Mouse (Mus musculus): ENCODE results near the gene Skap1. TPM values are rescaled to one million over a fixed set of nuclear protein-coding genes. Genes with fewer than 3 reads are reported as not detected.

The Skap1 gene
- polyA plus RNA-seq, 1 experiment from 2014 or later, result 7.6 TPM

GRCm38 (mm10) chr11:96788871-96789795 lies 324.7 kb downstream of the Skap1 start, which contains the start of gene Cbx1:
TSS of gene Cbx1 (plus strand) at chr11:96789127.
- 1% methylated on average over 93 of the region's 93 CpGs for WGBS
- peaks cover 12% of the 10 kb centered on the region for H3K4me1 ChIP-seq (replicated peaks; ENCODE audit: insufficient read depth, low read length)
- peak within 1 kb of the TSS; percentile 78 for H3K4me3 ChIP-seq (replicated peaks; ENCODE audit: low read depth, low read length)
- ATAC-seq (replicated peaks; ENCODE audit: low FRiP score, low read depth) (peak; percentile 94), DNase-seq (ENCODE audit: low spot score) (peak; percentile 96)
- H3K27ac ChIP-seq, result peak within 1 kb of the TSS; percentile 90
- H3K36me3 ChIP-seq (ENCODE audit: insufficient read depth, low read length), result no peaks in the 10 kb centered on the region
- no peaks in the 10 kb centered on the region for H3K9me3 ChIP-seq (replicated peaks; ENCODE audit: low read length)
- TF ChIP-seq CTCF (IDR thresholded peaks at IDR 0.05; ENCODE audit: low read depth), result no peak
- no peaks in the 10 kb centered on the region for H3K27me3 ChIP-seq (ENCODE audit: insufficient read depth, low read length)
- H3K4me2 ChIP-seq (ENCODE audit: low read length), result peak within 1 kb of the TSS; percentile 54
- H3K9ac ChIP-seq (ENCODE audit: low read depth, low read length), result peak within 1 kb of the TSS; percentile 85

GRCm38 (mm10) chr11:96789990-96790389 lies 325.6 kb downstream of the Skap1 start:
- Histone ChIP-seq H3K9ac (ENCODE audit: low read depth, low read length) (peak overlapping the region; percentile 85), H3K4me1 (replicated peaks; ENCODE audit: insufficient read depth, low read length) (peaks cover 12% of the 10 kb centered on the region), H3K9me3 (replicated peaks; ENCODE audit: low read length) (no peaks in the 10 kb centered on the region), H3K4me3 (replicated peaks; ENCODE audit: low read depth, low read length) (peak overlapping the region; percentile 78), H3K4me2 (ENCODE audit: low read length) (peak overlapping the region; percentile 54), H3K27me3 (ENCODE audit: insufficient read depth, low read length) (no peaks in the 10 kb centered on the region), H3K36me3 (ENCODE audit: insufficient read depth, low read length) (no peaks in the 10 kb centered on the region), H3K27ac (peak overlapping the region; percentile 90; the same call in 1 of the 2 replicates)
- 10% methylated on average over 5 of the region's 5 CpGs for WGBS
- peak; percentile 40 for TF ChIP-seq CTCF (IDR thresholded peaks at IDR 0.05; ENCODE audit: low read depth)
- DNase-seq (ENCODE audit: low spot score), result no peak
- no peak for ATAC-seq (replicated peaks; ENCODE audit: low FRiP score, low read depth)

GRCm38 (mm10) chr11:96790681-96791080 lies 326.3 kb downstream of the Skap1 start:
- no peak overlapping the region for H3K4me3 ChIP-seq (replicated peaks; ENCODE audit: low read depth, low read length)
- ATAC-seq (replicated peaks; ENCODE audit: low FRiP score, low read depth) (no peak), DNase-seq (ENCODE audit: low spot score) (no peak)
- peaks cover 12% of the 10 kb centered on the region for H3K4me1 ChIP-seq (replicated peaks; ENCODE audit: insufficient read depth, low read length)
- no peaks in the 10 kb centered on the region for H3K27me3 ChIP-seq (ENCODE audit: insufficient read depth, low read length)
- no peaks in the 10 kb centered on the region for H3K9me3 ChIP-seq (replicated peaks; ENCODE audit: low read length)
- no peak for TF ChIP-seq CTCF (IDR thresholded peaks at IDR 0.05; ENCODE audit: low read depth)
- 4% methylated on average over 1 of the region's 1 CpGs for WGBS
- H3K27ac ChIP-seq, result no peak overlapping the region
- H3K36me3 ChIP-seq (ENCODE audit: insufficient read depth, low read length), result no peaks in the 10 kb centered on the region
- peak overlapping the region; percentile 54 for H3K4me2 ChIP-seq (ENCODE audit: low read length)
- H3K9ac ChIP-seq (ENCODE audit: low read depth, low read length), result no peak overlapping the region

GRCm38 (mm10) chr11:96795491-96795890 lies 331.1 kb downstream of the Skap1 start:
- H3K9me3 ChIP-seq (replicated peaks; ENCODE audit: low read length), result no peaks in the 10 kb centered on the region
- TF ChIP-seq CTCF (IDR thresholded peaks at IDR 0.05; ENCODE audit: low read depth), result no peak
- WGBS, result 93% methylated on average over 13 of the region's 13 CpGs
- no peak for DNase-seq (ENCODE audit: low spot score)
- H3K4me3 ChIP-seq (replicated peaks; ENCODE audit: low read depth, low read length), result no peak overlapping the region
- no peak overlapping the region for H3K27ac ChIP-seq
- H3K4me2 ChIP-seq (ENCODE audit: low read length), result no peak overlapping the region
- no peaks in the 10 kb centered on the region for H3K27me3 ChIP-seq (ENCODE audit: insufficient read depth, low read length)
- H3K4me1 ChIP-seq (replicated peaks; ENCODE audit: insufficient read depth, low read length), result peaks cover 8% of the 10 kb centered on the region
- no peak for ATAC-seq (replicated peaks; ENCODE audit: low FRiP score, low read depth)
- H3K36me3 ChIP-seq (ENCODE audit: insufficient read depth, low read length), result peaks cover 8% of the 10 kb centered on the region
- no peak overlapping the region for H3K9ac ChIP-seq (ENCODE audit: low read depth, low read length)

- 100% methylated on average over 2 of the region's 2 CpGs for WGBS
- DNase-seq (ENCODE audit: low spot score), result no peak
- no peak overlapping the region for H3K9ac ChIP-seq (ENCODE audit: low read depth, low read length)
- no peak for ATAC-seq (replicated peaks; ENCODE audit: low FRiP score, low read depth)
- no peak overlapping the region for H3K4me2 ChIP-seq (ENCODE audit: low read length)
- no peak for TF ChIP-seq CTCF (IDR thresholded peaks at IDR 0.05; ENCODE audit: low read depth)
- H3K4me1 ChIP-seq (replicated peaks; ENCODE audit: insufficient read depth, low read length), result 0 out of 2 replicates have a peak, but pooled peaks cover 3% of the 10 kb centered on the region
- no peak overlapping the region for H3K4me3 ChIP-seq (replicated peaks; ENCODE audit: low read depth, low read length)
- H3K36me3 ChIP-seq (ENCODE audit: insufficient read depth, low read length), result peaks cover 14% of the 10 kb centered on the region
- no peak overlapping the region for H3K27ac ChIP-seq
- H3K9me3 ChIP-seq (replicated peaks; ENCODE audit: low read length), result no peaks in the 10 kb centered on the region
- no peaks in the 10 kb centered on the region for H3K27me3 ChIP-seq (ENCODE audit: insufficient read depth, low read length)
Measured at GRCm38 (mm10) chr11:96796081-96796480, 331.7 kb downstream of the Skap1 start.

- no peak overlapping the region for H3K4me3 ChIP-seq (replicated peaks; ENCODE audit: low read depth, low read length)
- peak; percentile 63 for TF ChIP-seq CTCF (IDR thresholded peaks at IDR 0.05; ENCODE audit: low read depth)
- 0 out of 2 replicates have a peak, but pooled peaks cover 3% of the 10 kb centered on the region for H3K4me1 ChIP-seq (replicated peaks; ENCODE audit: insufficient read depth, low read length)
- DNase-seq (ENCODE audit: low spot score), result peak; percentile 61
- no peaks in the 10 kb centered on the region for H3K27me3 ChIP-seq (ENCODE audit: insufficient read depth, low read length)
- no peak overlapping the region for H3K27ac ChIP-seq
- WGBS, result 41% methylated on average over 1 of the region's 1 CpGs
- no peaks in the 10 kb centered on the region for H3K9me3 ChIP-seq (replicated peaks; ENCODE audit: low read length)
- no peak overlapping the region for H3K9ac ChIP-seq (ENCODE audit: low read depth, low read length)
- peaks cover 18% of the 10 kb centered on the region for H3K36me3 ChIP-seq (ENCODE audit: insufficient read depth, low read length)
- no peak overlapping the region for H3K4me2 ChIP-seq (ENCODE audit: low read length)
- ATAC-seq (replicated peaks; ENCODE audit: low FRiP score, low read depth), result no peak
Measured at GRCm38 (mm10) chr11:96796586-96796985, 332.2 kb downstream of the Skap1 start.

Measured in kidney, postnatal 0 days (tissue).